Mouse (Mus musculus): ENCODE measurements around the gene Card14. TPM values are rescaled to one million over a fixed set of nuclear protein-coding genes. Genes with fewer than 3 reads are reported as not detected.

Card14 gene
- polyA plus RNA-seq, 1 experiment from 2014 or later: 0.17 TPM

DNA sequence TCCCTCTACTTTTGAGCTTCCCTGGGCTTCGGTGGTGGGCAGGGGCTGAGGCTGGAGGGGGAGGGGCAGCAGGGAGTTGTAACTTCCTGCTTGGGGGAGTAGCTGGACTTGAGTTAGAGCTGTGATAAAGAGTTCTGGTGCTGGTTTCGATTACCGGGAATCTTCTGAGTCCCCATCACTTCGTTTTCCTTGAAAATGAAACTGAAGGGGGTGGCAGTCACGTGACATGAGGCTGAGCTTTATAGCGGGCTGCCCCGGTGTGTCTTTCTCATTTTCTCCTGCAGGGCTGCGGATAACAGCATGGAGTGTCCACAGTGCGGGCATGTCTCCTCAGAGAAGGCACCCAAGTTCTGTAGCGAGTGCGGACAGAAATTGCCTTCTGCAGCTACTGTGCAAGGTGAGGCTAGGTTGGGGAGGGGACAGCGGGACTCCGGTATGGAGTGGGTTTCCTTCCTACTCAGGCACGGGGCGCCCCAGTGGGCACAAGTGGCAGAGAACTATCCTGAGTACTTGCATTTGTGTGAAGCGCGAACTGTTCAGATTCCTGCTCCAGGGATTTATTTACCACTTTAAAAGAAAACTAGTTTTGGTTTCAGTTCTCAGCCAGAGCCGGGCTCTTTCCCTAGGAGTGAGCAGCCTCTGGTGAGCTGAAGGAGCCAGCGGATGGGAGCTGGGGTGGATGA is 85.4 kb downstream of the Card14 start, which contains the start of gene Rnf213:
TSS of gene Rnf213 (plus strand) at position 301 of the 683 bp plus-strand sequence.
- peak; percentile 72 for DNase-seq (ENCODE audit: low spot score)

DNA sequence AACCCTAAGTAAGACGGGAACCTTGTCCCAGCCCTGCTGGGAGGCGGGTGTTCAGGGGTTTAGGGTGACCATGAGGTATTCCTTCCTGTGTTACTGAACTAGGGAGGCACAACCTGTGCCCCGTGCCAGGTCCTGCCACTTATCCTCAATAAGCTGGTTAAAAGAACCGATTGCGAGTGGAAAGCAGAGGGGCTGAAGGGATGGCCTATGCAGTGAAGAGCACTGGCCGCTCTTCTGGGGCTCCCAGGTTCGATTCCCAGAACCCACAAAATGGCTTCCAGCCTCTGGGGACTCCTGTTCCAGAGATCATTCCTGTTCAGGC is 85.9 kb downstream of the Card14 start:
- no peak for DNase-seq (ENCODE audit: low spot score)

GRCm38 (mm10) chr11:119394210-119394609 is 86.6 kb downstream of the Card14 start:
- DNase-seq (ENCODE audit: low spot score): no peak

MicroRNAs encoded within 50 kb of the gene (microRNA counts, 519-probe panel; counts per million panel counts)
- 473 counts per million, percentile 71 among the panel's probes with 10 or more counts for microRNA mmu-miR-1932

Small RNAs within 50 kb of the gene (microRNA-seq; reads per million reads assigned to microRNA genes)
- not detected for gene Mir1932 (ENCODE audit: borderline number of aligned reads)

Other genes with a start within 250 kb of the Card14 start
- gene Cbx4, start 221.5 kb upstream of the Card14 start, polyA plus RNA-seq (2015; fragmentation: Nextera tagmentation; extraction: Ambion mirVana): 25.1 and 26.8 TPM in 2 replicates
- 5.3 and 5.9 TPM in 2 replicates for gene Tbc1d16, start 79.3 kb upstream of the Card14 start, polyA plus RNA-seq (2015; fragmentation: Nextera tagmentation; extraction: Ambion mirVana)
- gene Ccdc40, start 79.2 kb upstream of the Card14 start, polyA plus RNA-seq (2015; fragmentation: Nextera tagmentation; extraction: Ambion mirVana): 4.6 and 5.3 TPM in 2 replicates
- 25.6 and 29.6 TPM in 2 replicates for gene Gaa, start 39.9 kb upstream of the Card14 start, polyA plus RNA-seq (2015; fragmentation: Nextera tagmentation; extraction: Ambion mirVana)
- 417 and 424 TPM in 2 replicates for gene Eif4a3, start 7.7 kb upstream of the Card14 start, polyA plus RNA-seq (2015; fragmentation: Nextera tagmentation; extraction: Ambion mirVana)
- gene Sgsh, start 47.8 kb downstream of the Card14 start, polyA plus RNA-seq (2015; fragmentation: Nextera tagmentation; extraction: Ambion mirVana): 5.4 and 6.1 TPM in 2 replicates
- 2.1 and 2.5 TPM in 2 replicates for gene Slc26a11, start 47.8 kb downstream of the Card14 start, polyA plus RNA-seq (2015; fragmentation: Nextera tagmentation; extraction: Ambion mirVana)
- 18.7 and 20.2 TPM in 2 replicates for gene Rnf213, start 85.3 kb downstream of the Card14 start, polyA plus RNA-seq (2015; fragmentation: Nextera tagmentation; extraction: Ambion mirVana)
- 17.8 and 19.4 TPM in 2 replicates for gene Endov, start 183.6 kb downstream of the Card14 start, polyA plus RNA-seq (2015; fragmentation: Nextera tagmentation; extraction: Ambion mirVana)
- 0.23 and 0.31 TPM in 2 replicates for gene Nptx1, start 240.0 kb downstream of the Card14 start, polyA plus RNA-seq (2015; fragmentation: Nextera tagmentation; extraction: Ambion mirVana)

Data from thymus, postnatal 0 days (tissue).